Mouse (Mus musculus) left cerebral cortex, postnatal 25 days (tissue): ENCODE data around the gene Pold3. TPM values are rescaled to one million over a fixed set of nuclear protein-coding genes. Genes with fewer than 3 reads are reported as not detected.

Experiments used
- DNase-seq, 2 experiments: peaks; one replicate each; pipeline ENCODE4 v3.0.0; 2022; ENCODE audit warnings: low spot score in 2 of 2, mixed read lengths in 1 of 2
- intact Hi-C: fragments of 180-260 bp; cut with DNase I; formaldehyde crosslinking; loops from one replicate; pipeline ENCODE4 v1.15.1; 2025
- total RNA-seq, 2 experiments: library from RNA; stranded (reverse); gene quantifications; 2 replicates each; pipeline ENCODE4 v1.2.3; 2021

Gene Pold3
- total RNA-seq = 10 to 100 TPM; 32.9 to 35.7 TPM

DNA sequence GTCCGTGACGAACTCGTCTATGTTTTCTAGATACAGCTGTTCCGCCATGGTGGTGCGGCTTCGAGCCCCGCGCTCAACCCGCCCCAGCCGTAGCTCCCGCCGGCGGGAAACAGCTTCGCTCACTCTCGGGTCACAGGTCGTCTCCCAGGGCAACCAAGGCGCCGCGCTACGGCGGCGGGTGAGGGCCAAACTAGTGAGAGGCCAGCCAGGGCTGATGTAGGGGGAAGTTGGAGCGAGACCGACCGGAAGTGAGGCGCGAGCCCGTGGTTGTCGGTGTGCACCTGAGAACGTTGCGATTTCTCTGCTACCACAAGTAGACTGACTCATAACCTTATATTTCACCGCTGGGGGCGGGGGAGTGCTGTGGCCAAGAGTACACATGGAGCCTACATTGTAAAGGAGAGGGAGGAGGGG lies at the start of gene Pold3:
Gene Pold3, minus strand, starts transcription at position 190 of the 414 bp plus-strand sequence.
- peak; percentile 98 to 99 for DNase-seq
- intact Hi-C loops = loop anchor here (1.0 to 5.0 kb wide), 3 partner anchors 38 to 106 kb away; partner anchors contain the start of genes Lipt2 and Pgm2l1

DNA sequence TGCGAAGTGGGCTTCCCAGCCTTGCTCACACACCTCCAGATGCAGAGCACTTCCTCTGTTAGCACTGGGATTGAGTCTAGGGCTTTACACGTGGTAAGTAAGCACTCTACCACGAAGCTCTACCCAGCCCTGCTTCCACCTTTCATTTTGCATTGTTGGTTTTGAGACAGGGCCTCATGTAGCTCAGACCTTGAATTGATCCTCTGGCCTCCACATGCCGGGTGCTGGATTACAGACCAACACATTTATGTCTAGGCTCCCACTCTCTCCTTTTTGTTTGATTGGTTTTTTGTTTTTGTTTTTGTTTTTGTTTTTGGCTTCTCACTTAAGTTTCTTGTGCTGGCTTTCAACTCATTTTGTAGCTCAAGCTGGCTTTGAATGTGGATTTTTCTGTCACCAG lies 49.4 kb upstream of the Pold3 start:
- intact Hi-C loops = no loop called here
- DNase-seq = no peak

DNA sequence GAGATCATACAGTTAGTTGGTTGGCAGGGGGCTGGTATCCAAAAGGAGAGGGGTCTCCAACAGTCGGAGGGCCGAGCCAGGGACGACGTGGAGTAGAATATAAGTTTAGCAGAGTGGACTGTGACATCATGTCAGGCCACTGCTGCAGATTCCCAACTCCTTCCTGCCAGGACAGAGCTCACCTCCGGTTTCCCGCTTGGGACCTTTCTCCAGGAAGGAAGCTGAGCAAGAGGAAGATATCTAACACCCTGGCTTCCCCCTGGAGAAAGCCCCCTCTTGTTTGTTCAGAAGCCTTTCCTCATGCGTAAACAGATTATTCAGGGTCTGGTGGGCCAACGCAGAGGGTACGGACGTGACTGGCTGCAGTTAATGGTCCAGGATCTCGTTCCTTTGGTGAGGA lies 47.3 kb upstream of the Pold3 start:
- intact Hi-C loops = no loop called here
- no peak for DNase-seq

DNA sequence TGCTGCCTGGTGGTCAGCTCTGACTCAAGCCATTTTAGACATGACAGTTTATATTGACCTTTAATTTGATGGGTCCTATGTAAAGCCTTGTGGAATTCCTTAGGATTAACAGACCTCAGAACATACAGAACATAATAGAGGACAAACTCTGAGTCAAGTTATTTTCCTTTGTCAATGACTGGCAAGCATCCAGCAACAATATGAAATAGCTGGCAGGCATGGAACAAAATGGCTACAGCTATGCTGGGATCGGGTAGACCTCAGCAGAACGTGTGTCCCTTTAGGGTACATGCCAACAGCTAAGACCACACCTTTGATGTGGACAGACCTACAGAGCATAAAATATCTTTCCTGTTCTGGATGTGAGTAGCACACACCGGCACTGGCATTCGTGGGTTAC lies 42.1 kb upstream of the Pold3 start:
- DNase-seq = no peak
- intact Hi-C loops = no loop called here

DNA sequence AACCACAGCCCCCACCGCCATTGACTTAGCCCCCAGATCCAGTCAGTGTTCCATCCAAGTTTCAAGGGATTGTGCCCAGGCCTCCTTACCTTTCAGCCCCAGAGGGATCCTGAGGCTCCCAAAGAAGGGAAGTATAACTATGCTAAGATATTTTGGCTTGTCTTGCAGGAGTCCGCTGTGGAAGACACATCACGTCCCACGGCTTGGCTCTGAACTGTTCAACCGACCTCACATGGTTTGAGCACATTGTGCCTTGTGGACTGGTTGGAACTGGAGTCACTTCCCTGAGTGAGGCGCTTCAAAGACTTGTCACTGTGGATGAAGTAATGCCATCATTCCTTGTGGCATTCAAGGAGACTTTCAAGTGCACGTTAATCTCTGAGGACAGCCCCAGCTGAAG lies 38.6 kb upstream of the Pold3 start:
- intact Hi-C loops = no loop called here
- DNase-seq = peak in 1 of 2 experiments; percentile 5

DNA sequence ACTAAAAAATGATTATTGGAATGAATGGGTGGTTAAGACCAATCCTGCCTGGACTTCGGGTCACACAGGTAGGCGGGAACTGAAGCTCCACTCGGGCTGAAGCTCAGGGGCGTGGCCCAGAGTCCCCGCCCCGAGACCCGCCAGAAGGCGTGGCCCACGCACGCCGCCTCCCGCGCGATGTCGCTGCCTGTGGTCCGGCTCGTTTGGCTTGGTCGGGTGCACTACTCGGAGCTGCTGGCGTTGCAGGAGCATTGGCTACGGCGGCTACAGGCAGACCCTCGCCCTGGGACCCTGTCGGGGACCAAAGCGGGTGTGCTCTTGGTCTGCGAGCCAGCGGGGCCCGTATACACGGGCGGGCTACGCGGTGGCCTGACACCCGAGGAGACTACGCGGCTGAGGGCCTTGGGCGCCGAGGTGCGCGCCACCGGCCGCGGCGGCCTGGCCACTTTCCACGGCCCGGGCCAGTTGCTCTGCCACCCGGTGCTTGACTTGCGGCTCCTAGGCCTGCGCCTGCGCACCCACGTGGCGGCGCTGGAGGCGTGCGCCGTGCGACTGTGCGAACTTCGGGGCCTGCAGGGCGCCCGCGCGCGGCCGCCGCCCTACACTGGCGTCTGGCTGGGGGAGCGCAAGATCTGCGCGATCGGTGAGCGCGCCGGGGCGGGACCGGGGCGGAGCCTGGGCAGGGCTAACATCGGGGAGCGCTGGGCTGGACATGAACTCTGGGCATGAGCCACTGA lies 37.9 kb upstream of the Pold3 start, which contains the start of gene Lipt2:
Gene Lipt2, plus strand, starts transcription at position 173 of the 737 bp plus-strand sequence.
- DNase-seq = peak; percentile 92 to 94
- intact Hi-C loops = loop anchor here (1.0 kb wide), 1 partner anchor 38 kb away; the partner anchor contains the start of gene Pold3

DNA sequence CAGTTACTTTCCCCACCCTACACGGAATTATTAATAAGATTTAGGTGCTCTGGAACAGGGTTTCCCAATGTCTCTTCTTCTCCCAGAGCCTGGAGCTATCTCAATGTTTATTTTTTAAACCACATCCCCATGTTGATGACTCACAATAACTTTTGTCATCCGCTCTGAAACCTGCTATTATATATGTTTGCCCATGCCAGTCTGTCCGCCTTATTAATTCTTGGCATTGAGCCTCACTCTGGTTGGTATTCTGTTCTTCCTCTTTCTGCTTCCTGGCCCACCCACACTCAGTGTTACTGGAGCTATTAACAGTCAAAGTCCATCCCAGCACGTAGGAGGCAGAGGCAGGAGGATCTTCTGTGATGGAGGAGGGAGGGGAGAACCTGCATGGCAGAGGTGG lies 36.3 kb upstream of the Pold3 start:
- intact Hi-C loops = no loop called here
- DNase-seq = no peak

DNA sequence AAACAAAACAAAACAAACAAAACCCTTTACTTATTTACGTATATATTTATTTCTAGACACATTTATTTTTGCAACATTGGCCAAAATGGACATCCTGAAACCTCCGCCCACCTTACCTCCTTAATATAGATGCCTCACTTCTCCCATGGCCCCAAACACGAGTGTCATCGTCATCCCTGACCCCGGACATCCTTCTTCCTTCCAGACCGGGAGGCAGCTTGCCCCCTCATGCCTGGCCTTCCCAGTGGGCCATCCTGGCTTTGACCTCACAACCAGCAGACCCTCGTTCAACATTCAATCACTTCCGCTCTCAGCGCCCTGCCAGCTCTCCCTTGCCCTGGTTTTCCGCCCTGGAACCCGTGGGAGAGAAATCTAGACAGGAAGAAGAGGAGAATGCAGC lies 29.3 kb upstream of the Pold3 start:
- intact Hi-C loops = no loop called here
- DNase-seq = no peak

DNA sequence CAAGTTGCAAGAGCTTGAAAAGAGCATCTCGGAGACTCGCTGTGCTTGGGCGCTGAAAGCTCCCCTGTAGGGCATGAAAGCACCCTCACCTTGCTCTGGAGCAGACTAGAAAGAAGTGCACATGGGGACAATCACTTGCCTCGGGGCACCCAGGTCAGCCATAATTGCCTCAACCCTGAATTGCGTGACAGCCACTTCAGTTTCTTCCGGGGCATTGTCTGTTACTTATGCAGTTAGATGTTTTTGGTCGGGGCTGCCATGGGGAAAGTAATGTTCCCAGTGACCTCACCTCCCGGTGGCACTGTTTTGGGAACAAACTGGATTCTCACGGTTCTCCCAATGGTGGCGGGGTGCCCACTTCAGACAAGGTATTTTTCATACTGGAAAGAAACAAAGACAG lies 28.7 kb upstream of the Pold3 start:
- intact Hi-C loops = no loop called here

DNA sequence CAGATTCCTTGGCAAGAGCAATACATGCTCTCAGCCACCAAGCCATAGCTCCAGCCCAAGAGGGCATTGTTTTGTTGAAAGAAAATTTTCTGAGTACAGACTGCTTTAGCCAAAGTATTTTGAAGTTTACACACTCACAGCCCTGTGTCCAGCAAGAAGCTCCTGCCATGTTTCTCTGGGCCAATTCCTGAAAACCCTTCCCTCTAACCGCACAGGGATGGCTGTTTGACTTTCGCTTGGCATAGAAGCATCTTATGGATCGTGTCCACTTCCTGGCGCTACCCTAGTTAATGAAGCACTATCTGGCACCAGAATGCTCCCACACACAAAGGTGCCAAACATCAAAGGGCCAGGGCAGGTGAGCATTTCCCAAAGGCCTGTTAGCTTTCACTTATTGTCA lies 27.2 kb upstream of the Pold3 start:
- intact Hi-C loops = no loop called here
- DNase-seq = no peak

More for the DNA sequence above, 28.7 kb upstream of the Pold3 start:
- DNase-seq = no peak

DNA sequence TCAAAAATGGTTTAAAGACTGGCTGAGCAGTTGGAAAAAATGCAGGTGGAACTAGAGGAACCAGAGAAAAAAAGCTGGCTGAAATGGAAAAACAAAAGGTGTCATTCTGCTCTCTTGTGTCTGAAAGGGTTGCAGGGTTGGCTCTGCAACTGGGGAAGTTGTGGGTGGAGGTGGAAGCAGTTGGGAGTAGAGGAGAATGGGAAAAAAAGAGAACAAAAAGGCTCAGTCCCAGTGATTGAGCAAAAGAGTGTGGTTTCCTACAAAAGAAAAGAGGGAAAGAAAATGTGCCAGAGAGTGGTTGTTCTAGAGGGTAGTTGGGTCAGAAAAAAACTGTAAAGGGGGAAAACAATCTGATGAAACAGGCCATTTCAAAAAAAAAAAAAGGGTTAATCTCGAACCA lies 19.2 kb upstream of the Pold3 start:
- no peak for DNase-seq

DNA sequence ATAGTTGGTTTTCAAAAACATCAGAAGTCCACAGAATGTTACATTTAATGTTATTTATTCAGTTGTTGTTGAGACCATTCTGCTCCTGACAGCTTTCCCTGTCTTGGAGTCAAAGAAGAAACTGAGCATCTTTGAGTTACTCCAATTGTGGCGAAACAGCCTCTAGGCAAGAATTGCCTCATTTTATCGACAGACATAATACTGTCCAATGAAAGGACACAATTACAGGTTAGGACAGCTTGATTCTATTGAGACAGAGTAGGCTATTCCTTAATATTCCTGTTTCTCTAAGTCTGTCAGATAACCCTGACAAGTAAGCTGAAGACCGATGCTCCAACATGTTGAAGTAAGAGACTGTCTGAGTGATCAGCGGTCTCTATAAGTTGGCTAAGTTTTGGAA lies 16.7 kb upstream of the Pold3 start:
- DNase-seq = no peak
- intact Hi-C loops = no loop called here

More for the DNA sequence above, 19.2 kb upstream of the Pold3 start:
- intact Hi-C loops = no loop called here

DNA sequence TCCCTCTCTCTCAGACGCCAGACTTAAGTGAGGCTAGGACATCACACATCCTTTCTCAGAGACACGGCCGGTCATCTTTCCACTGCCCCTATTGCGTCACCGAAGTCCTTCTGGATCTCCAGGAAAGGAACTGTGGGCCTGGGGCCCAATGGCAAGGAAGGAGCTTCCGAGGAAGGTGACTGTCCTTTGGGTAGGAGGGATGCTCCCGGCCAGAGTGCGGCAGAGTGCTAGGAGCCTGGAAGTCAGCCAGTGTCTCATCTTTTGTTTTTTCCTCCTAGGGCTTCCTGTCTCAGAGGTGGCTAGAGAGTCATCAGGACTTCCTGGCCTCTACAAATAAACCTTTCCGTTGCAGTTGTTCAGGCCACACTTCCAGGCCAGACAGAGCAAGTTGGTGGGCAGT lies 15.7 kb upstream of the Pold3 start:
- DNase-seq = no peak
- intact Hi-C loops = no loop called here

DNA sequence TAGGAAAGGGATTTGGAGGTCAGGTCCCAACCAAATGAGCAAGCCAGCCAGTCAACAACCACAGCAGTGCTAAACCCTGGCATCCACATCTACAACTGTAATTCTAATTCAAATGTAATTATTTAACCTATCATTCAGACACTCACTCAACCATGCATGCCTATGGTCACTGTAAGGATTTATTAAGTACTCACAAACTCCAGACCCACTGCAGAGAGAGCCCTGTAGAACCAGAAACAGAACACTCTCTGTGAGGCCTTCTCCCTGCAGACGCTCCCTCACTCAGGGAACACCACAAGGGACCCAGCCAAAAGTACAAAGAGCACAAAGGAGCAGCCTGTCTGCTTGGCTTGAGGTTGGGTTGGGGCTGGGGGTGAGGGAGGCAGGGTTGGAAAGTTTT lies 11.0 kb upstream of the Pold3 start:
- DNase-seq = no peak
- intact Hi-C loops = no loop called here

DNA sequence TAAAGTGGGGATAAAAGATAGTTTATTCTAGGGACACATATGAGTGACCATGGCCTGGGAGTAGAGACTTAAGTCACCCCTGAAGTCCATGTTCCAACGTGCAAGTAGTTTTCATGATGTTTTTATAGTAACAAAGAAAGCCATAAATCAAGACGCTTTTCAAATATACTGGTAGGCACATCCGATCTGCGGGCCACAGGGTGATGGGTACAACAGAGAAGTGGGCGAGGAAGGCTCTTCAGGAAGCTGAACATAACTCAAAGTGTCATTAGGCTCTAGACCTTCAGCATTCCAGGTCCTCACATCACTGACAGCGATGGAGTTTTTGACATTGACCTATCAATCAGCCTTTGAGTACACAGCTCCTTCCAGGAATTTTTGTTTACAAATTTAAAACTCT lies 9.2 kb upstream of the Pold3 start:
- DNase-seq = no peak
- intact Hi-C loops = no loop called here

DNA sequence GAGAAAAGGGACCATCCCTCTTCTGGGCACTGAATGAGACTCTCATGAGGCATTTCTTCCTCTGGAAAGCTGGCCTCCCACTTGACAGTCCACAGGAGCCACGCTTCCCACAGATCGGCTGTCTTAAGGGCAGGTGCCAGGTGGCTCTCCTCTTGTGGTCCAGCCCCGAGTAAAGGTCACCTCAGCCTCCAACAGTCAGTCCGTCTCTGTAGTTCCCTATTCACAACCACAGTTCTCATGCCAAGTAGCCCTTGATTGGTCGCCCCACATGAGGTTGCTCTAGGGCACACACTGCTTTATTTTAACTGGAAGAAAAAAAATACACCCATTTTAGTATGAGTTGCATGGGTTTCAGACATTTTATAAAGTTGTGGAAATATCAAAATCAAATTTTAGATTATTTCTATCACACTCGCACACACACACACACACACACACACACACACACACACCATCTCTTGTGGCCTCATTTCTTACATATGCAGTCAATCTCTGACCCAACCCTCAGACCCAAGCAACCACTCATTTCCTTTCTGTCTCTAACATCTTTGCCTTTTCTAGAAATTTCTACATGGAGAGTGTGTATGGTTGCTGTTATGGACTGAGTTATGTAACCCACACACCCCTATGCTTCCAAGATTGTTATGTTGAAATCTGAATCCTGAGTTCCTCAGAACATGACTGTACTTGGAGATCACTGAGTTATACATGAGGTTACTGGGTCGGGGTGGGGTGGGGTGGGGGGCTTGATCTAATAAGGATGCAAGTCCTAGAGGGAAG lies 7.1 kb upstream of the Pold3 start:
- no peak for DNase-seq
- intact Hi-C loops = no loop called here

DNA sequence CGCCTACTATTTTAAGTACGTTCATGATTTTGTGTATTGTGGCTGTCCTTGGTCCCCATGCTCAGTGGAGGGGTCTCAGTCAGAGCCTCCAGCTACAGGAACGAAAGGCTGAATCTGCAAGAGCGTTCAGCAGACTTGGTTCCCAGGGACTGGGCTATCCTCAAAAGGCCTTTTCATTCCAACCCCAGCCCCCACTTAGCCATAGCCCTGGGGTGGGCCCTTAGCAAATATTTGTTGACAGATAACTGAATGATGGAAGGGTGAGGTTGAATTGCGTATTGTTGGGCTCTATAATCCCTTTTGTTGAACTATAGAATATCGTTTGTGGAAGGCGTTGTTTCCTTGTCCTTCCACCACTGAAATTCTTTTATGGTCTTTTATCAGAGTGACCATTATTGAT lies 5.1 kb upstream of the Pold3 start:
- intact Hi-C loops = no loop called here
- DNase-seq = no peak

DNA sequence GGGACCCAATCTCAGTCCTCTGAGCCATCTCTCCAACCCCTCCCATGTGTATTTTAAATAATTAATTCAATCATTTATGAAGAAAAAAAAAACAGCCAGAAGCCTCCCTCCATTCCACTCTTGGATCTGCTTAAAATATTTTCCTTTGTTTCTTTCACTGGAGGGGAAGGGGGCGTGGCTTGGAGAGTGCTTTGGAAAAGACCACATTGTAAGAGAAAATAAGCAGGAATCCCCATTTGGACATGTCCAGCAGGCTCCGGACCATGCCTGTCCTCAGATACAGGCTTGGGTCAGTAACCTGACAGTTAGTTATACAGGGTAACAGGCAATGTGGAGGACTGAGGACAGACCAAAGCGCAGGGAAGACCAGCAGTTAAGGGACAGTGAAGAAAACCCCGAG lies 3.8 kb upstream of the Pold3 start:
- intact Hi-C loops = no loop called here
- DNase-seq = no peak

DNA sequence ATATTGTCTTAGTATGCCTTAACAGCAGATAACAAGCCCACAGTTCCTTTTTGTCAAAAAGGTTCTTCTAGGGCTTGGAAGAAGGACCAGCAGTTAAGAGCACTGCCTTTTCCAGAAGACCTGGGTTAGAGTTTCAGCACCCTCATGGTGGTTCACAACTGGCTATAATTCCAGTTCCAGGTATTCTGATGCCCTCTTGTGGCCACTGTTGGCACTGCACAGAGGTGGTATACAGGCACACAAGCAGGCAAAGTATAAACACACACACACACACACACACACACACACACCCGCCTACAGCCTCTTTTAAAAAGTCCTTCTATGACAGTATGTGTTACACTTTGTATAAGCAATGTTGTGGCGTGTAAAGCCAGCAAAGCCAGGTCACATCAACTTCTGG lies 2.8 kb upstream of the Pold3 start:
- DNase-seq = no peak
- intact Hi-C loops = loop anchor here (5.0 kb wide), 1 partner anchor 63 kb away; no protein-coding TSS in a partner anchor

DNA sequence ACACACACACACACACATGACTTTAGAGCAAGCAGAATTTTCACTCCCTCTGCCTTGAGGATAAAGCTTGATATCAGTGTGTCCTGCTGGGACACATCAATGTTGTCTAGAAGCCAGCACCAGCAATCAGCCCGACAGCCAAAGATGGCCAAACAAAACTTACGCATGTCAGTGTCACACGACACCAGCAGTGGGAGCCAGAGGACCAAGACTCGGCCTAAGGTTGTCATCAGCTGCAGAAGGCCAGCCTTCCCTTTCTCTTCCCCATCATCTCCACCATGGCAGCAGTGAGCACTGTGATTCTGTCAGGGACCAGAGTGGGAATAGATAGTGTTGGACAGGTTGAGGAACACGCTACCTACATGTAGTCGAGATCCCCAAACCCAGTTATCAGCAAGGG lies 2.1 kb upstream of the Pold3 start:
- intact Hi-C loops = loop anchor here (5.0 kb wide), 1 partner anchor 64 kb away; no protein-coding TSS in a partner anchor
- peak in 1 of 2 experiments; percentile 10 for DNase-seq

DNA sequence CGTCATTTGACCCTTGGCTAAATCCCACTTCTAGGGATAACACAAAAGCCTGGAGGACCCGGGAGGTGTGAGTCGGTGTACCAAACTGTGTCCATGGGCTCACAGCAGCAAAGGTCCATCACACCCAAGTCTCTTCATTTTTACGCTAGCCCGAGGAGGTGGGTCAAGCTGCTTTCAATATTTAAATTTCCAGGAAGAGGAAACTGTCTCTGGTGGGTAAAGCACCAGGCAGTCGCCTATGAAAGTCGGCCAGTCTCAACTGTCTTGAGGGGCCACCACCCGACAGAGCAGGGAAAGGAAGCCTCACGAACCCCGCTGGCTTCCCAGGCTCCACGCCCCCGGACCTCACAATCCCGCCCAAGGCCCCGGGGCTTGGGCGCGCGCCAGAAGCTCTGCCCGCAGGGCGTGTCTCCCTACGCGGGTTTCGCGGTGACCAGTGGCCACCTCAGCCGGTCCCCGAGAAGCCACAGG lies 539 bp downstream of the Pold3 start:
- intact Hi-C loops = loop anchor here (1.0 to 5.0 kb wide), 3 partner anchors 38 to 106 kb away; partner anchors contain the start of genes Lipt2 and Pgm2l1
- peak; percentile 7 to 13 for DNase-seq
